Mouse (Mus musculus): ENCODE data around the gene Dglucy. TPM values are rescaled to one million over a fixed set of nuclear protein-coding genes. Genes with fewer than 3 reads are reported as not detected.
A peak's percentile ranks its signal among the peaks of the same experiment; 100 is the strongest.

The Dglucy gene
- polyA plus RNA-seq, 1 experiment = 0.48 TPM

GRCm38 (mm10) chr12:100808609-100809280 is 29.9 kb downstream of the Dglucy start:
- no peaks in the 10 kb centered on the region for H3K27me3 ChIP-seq (ENCODE audit: control insufficient read depth, insufficient read depth, low read length, poor library complexity, severe bottlenecking)
- H3K27ac ChIP-seq (ENCODE audit: insufficient read depth, low read length) = no peak overlapping the region
- TF ChIP-seq CTCF (IDR thresholded peaks at IDR 0.05; ENCODE audit: low read depth, low read length) = no peak
- no peak for TF ChIP-seq EP300 (IDR thresholded peaks at IDR 0.05; ENCODE audit: insufficient read depth, low read depth, low read length)
- no peak for TF ChIP-seq POLR2A (IDR thresholded peaks at IDR 0.05; ENCODE audit: insufficient read depth, low read length)
- no peaks in the 10 kb centered on the region for H3K36me3 ChIP-seq (ENCODE audit: control insufficient read depth, insufficient read depth, low read length, poor library complexity, severe bottlenecking)
- no peak overlapping the region for H3K9ac ChIP-seq (ENCODE audit: low read depth, poor library complexity, severe bottlenecking)
- no peaks in the 10 kb centered on the region for H3K4me1 ChIP-seq (ENCODE audit: control insufficient read depth, insufficient read depth, low read length)
- H3K9me3 ChIP-seq (replicated peaks; ENCODE audit: control insufficient read depth, insufficient read depth, low read length, poor library complexity, severe bottlenecking) = no peaks in the 10 kb centered on the region
- H3K4me3 ChIP-seq (ENCODE audit: low read depth, low read length) = no peak overlapping the region

DNA sequence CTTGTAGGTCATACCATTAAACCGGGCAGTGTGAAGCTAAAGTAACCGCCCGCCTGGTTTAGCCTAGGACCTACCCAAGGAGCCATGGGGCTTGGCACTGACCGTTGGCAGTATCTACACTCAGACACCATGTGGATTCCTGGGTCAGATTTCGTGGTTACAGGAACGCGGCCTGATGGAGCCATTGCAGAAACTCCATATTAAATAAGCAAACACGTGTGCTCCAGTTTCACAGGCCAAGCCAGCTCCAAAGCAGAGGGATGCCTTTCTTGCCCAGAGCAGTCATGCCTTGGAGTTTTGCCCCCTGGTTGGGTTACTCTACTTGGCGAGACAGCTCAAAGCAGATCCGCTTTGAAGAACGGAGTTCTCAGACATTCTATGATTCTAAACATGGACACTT is 31.7 kb downstream of the Dglucy start:
- Histone ChIP-seq H3K36me3 (ENCODE audit: control insufficient read depth, insufficient read depth, low read length, poor library complexity, severe bottlenecking) (no peaks in the 10 kb centered on the region), H3K9me3 (replicated peaks; ENCODE audit: control insufficient read depth, insufficient read depth, low read length, poor library complexity, severe bottlenecking) (no peaks in the 10 kb centered on the region), H3K4me1 (ENCODE audit: control insufficient read depth, insufficient read depth, low read length) (no peaks in the 10 kb centered on the region), H3K9ac (ENCODE audit: low read depth, poor library complexity, severe bottlenecking) (no peak overlapping the region), H3K27me3 (ENCODE audit: control insufficient read depth, insufficient read depth, low read length, poor library complexity, severe bottlenecking) (no peaks in the 10 kb centered on the region), H3K4me3 (ENCODE audit: low read depth, low read length) (no peak overlapping the region), H3K27ac (ENCODE audit: insufficient read depth, low read length) (no peak overlapping the region)
- TF ChIP-seq CTCF (IDR thresholded peaks at IDR 0.05; ENCODE audit: low read depth, low read length) (no peak), EP300 (IDR thresholded peaks at IDR 0.05; ENCODE audit: insufficient read depth, low read depth, low read length) (no peak), POLR2A (IDR thresholded peaks at IDR 0.05; ENCODE audit: insufficient read depth, low read length) (no peak)

DNA sequence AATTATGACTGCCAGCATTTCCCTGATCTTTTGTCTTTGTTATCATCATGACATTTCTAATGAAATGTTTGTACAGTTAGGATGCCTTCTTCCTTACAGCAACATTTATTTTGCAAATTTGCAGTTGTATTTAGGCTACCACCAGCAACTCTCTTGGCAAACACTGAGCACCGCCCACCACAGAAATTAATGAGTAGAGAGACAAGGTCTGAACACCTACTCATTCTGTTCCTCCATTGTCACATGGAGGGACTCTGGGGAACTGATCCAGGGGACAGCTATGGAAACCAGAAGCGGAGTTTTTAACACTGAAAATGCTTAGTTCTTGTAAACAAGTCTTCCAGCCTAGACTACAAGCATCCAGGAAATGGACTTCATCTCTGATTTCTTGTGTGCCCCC is 35.0 kb downstream of the Dglucy start:
- Histone ChIP-seq H3K9ac (ENCODE audit: low read depth, poor library complexity, severe bottlenecking) (no peak overlapping the region), H3K4me3 (ENCODE audit: low read depth, low read length) (no peak overlapping the region), H3K36me3 (ENCODE audit: control insufficient read depth, insufficient read depth, low read length, poor library complexity, severe bottlenecking) (no peaks in the 10 kb centered on the region), H3K27me3 (ENCODE audit: control insufficient read depth, insufficient read depth, low read length, poor library complexity, severe bottlenecking) (no peaks in the 10 kb centered on the region), H3K4me1 (ENCODE audit: control insufficient read depth, insufficient read depth, low read length) (no peaks in the 10 kb centered on the region), H3K9me3 (replicated peaks; ENCODE audit: control insufficient read depth, insufficient read depth, low read length, poor library complexity, severe bottlenecking) (no peaks in the 10 kb centered on the region; the same call in 1 of the 2 replicates), H3K27ac (ENCODE audit: insufficient read depth, low read length) (no peak overlapping the region)
- no peak for TF ChIP-seq POLR2A (IDR thresholded peaks at IDR 0.05; ENCODE audit: insufficient read depth, low read length)
- no peak for TF ChIP-seq CTCF (IDR thresholded peaks at IDR 0.05; ENCODE audit: low read depth, low read length)
- no peak for TF ChIP-seq EP300 (IDR thresholded peaks at IDR 0.05; ENCODE audit: insufficient read depth, low read depth, low read length)

- H3K36me3 ChIP-seq (ENCODE audit: control insufficient read depth, insufficient read depth, low read length, poor library complexity, severe bottlenecking) = no peaks in the 10 kb centered on the region
- no peak for TF ChIP-seq CTCF (IDR thresholded peaks at IDR 0.05; ENCODE audit: low read depth, low read length)
- no peak for TF ChIP-seq EP300 (IDR thresholded peaks at IDR 0.05; ENCODE audit: insufficient read depth, low read depth, low read length)
- no peak for TF ChIP-seq POLR2A (IDR thresholded peaks at IDR 0.05; ENCODE audit: insufficient read depth, low read length)
- no peak overlapping the region for H3K4me3 ChIP-seq (ENCODE audit: low read depth, low read length)
- no peaks in the 10 kb centered on the region for H3K4me1 ChIP-seq (ENCODE audit: control insufficient read depth, insufficient read depth, low read length)
- H3K9me3 ChIP-seq (replicated peaks; ENCODE audit: control insufficient read depth, insufficient read depth, low read length, poor library complexity, severe bottlenecking) = no peaks in the 10 kb centered on the region; the same call in 1 of the 2 replicates
- H3K27me3 ChIP-seq (ENCODE audit: control insufficient read depth, insufficient read depth, low read length, poor library complexity, severe bottlenecking) = no peaks in the 10 kb centered on the region
- no peak overlapping the region for H3K9ac ChIP-seq (ENCODE audit: low read depth, poor library complexity, severe bottlenecking)
- no peak overlapping the region for H3K27ac ChIP-seq (ENCODE audit: insufficient read depth, low read length)
Measured at GRCm38 (mm10) chr12:100814671-100815070, 35.8 kb downstream of the Dglucy start.

- Histone ChIP-seq H3K4me1 (ENCODE audit: control insufficient read depth, insufficient read depth, low read length) (no peaks in the 10 kb centered on the region), H3K4me3 (ENCODE audit: low read depth, low read length) (no peak overlapping the region), H3K9ac (ENCODE audit: low read depth, poor library complexity, severe bottlenecking) (no peak overlapping the region), H3K36me3 (ENCODE audit: control insufficient read depth, insufficient read depth, low read length, poor library complexity, severe bottlenecking) (no peaks in the 10 kb centered on the region), H3K27me3 (ENCODE audit: control insufficient read depth, insufficient read depth, low read length, poor library complexity, severe bottlenecking) (no peaks in the 10 kb centered on the region), H3K9me3 (replicated peaks; ENCODE audit: control insufficient read depth, insufficient read depth, low read length, poor library complexity, severe bottlenecking) (no peaks in the 10 kb centered on the region; the same call in 1 of the 2 replicates), H3K27ac (ENCODE audit: insufficient read depth, low read length) (peak overlapping the region; percentile 36; the same call in 1 of the 2 replicates)
- TF ChIP-seq POLR2A (IDR thresholded peaks at IDR 0.05; ENCODE audit: insufficient read depth, low read length) = no peak
Measured at GRCm38 (mm10) chr12:100816906-100817305, 38.0 kb downstream of the Dglucy start.

DNA sequence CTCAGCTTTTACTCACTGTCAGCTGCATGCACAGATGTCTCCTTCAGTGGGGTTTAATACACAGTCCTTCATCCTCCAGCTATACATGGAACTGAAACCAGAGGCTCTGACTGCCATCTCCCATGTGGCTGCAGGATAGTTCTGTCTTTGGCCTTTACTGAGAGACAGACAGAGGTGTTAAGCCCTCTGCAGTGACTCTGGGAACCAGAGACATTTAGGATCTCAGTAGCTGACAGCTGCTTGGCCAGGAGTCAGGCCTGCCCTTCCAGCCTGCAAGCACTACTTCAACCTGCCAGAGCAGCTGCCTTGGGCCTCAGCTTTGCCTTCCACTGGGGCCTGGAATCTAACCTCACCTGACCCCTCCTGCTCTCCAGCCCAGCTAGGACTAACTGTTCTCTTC is 41.1 kb downstream of the Dglucy start:
- H3K9ac ChIP-seq (ENCODE audit: low read depth, poor library complexity, severe bottlenecking) = no peak overlapping the region
- H3K27me3 ChIP-seq (ENCODE audit: control insufficient read depth, insufficient read depth, low read length, poor library complexity, severe bottlenecking) = no peaks in the 10 kb centered on the region
- H3K36me3 ChIP-seq (ENCODE audit: control insufficient read depth, insufficient read depth, low read length, poor library complexity, severe bottlenecking) = no peaks in the 10 kb centered on the region
- H3K9me3 ChIP-seq (replicated peaks; ENCODE audit: control insufficient read depth, insufficient read depth, low read length, poor library complexity, severe bottlenecking) = no peaks in the 10 kb centered on the region; the same call in 1 of the 2 replicates
- TF ChIP-seq CTCF (IDR thresholded peaks at IDR 0.05; ENCODE audit: low read depth, low read length) = no peak
- TF ChIP-seq EP300 (IDR thresholded peaks at IDR 0.05; ENCODE audit: insufficient read depth, low read depth, low read length) = no peak
- no peak for TF ChIP-seq POLR2A (IDR thresholded peaks at IDR 0.05; ENCODE audit: insufficient read depth, low read length)
- H3K4me1 ChIP-seq (ENCODE audit: control insufficient read depth, insufficient read depth, low read length) = no peaks in the 10 kb centered on the region
- no peak overlapping the region for H3K27ac ChIP-seq (ENCODE audit: insufficient read depth, low read length)
- H3K4me3 ChIP-seq (ENCODE audit: low read depth, low read length) = no peak overlapping the region

Measured in ES-Bruce4 (cell line).